Mouse (Mus musculus) MEL (cell line): ENCODE data around the gene Cxcr2.

ENCODE experiments used
- CHD2 ChIP-seq: IDR thresholded peaks from 2 replicates; pipeline ENCODE4 v1.6.1; 2011; ENCODE audit warnings: low read length, improper control_type of control experiment
- CTCF ChIP-seq, 3 experiments: IDR thresholded peaks in 2 of 3; conservative IDR thresholded peaks in 1 of 3; 2 replicates each; pipeline ENCODE4 v1.5.1; 2011 to 2012; ENCODE audit warnings: low read length in 3 of 3, low read depth in 2 of 3, mild to moderate bottlenecking in 2 of 3, improper control_type of control experiment in 1 of 3, inconsistent platforms in 1 of 3, mixed read lengths in 1 of 3, moderate library complexity in 1 of 3; ENCODE audit not compliant: control insufficient read depth in 1 of 3, insufficient read depth in 1 of 3, poor library complexity in 1 of 3, severe bottlenecking in 1 of 3
- E2F4 ChIP-seq: IDR thresholded peaks from 2 replicates; pipeline ENCODE4 v1.6.1; 2011; ENCODE audit warnings: low read depth, low read length, improper control_type of control experiment, borderline replicate concordance
- EP300 ChIP-seq, 2 experiments: IDR thresholded peaks; 2 replicates each; pipeline ENCODE4 v1.6.1; 2011; ENCODE audit warnings: improper control_type of control experiment in 2 of 2, low read length in 2 of 2, low read depth in 1 of 2, mild to moderate bottlenecking in 1 of 2
- MAFK ChIP-seq: IDR thresholded peaks from 2 replicates; pipeline ENCODE4 v1.6.1; 2011; ENCODE audit warnings: low read depth, mild to moderate bottlenecking, low read length, improper control_type of control experiment, borderline replicate concordance
- USF2 ChIP-seq, 2 experiments: IDR thresholded peaks; 2 replicates each; pipeline ENCODE4 v1.6.1; 2011 to 2012; ENCODE audit warnings: improper control_type of control experiment in 2 of 2, low read length in 2 of 2, borderline replicate concordance in 1 of 2, inconsistent platforms in 1 of 2, low read depth in 1 of 2, mild to moderate bottlenecking in 1 of 2; ENCODE audit not compliant: insufficient read depth in 1 of 2

DNA sequence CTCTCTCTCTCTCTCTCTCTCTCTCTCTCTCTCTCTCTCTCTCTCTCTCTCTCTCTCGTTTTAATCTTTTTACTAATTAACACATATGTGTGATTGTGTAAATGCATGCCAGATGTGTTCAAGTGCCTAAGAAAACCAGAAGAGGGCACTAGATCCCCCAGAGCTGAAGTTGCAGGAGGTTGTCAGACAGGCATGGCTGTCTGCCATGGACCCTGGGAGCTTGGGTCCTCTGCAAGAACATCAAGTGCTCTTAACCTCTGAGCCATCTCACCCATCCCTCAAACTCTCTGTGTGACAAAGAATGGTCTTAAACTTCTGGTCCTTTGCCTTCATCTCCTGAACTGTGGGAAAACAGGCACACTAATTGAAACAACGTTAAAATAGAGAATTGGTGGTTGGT, 29.2 kb downstream of the Cxcr2 start:
- TF ChIP-seq E2F4: no peak
- no peak for TF ChIP-seq CHD2
- TF ChIP-seq USF2 (IDR thresholded peaks at IDR 0.05; ENCODE audit: borderline replicate concordance in 1 of 2, insufficient read depth in 1 of 2, low read depth in 1 of 2, low read length in 2 of 2): no peak
- TF ChIP-seq CTCF (IDR thresholded peaks at IDR 0.05 in 2 of 3, conservative IDR thresholded peaks at IDR 0.05 in 1 of 3; ENCODE audit: control insufficient read depth in 1 of 3, insufficient read depth in 1 of 3, low read depth in 2 of 3, low read length in 3 of 3, poor library complexity in 1 of 3, severe bottlenecking in 1 of 3): peak; percentile 21 to 45 (median 36); a peak in 5 of 6 replicates
- no peak for TF ChIP-seq MAFK
- no peak for TF ChIP-seq EP300 (IDR thresholded peaks at IDR 0.05; ENCODE audit: low read depth in 1 of 2, low read length in 2 of 2)
